Mouse (Mus musculus) thymus, adult 2 months (tissue): ENCODE results near the gene Tppp2. TPM values are rescaled to one million over a fixed set of nuclear protein-coding genes. Genes with fewer than 3 reads are reported as not detected.

Source experiments
- DNase-seq: peaks from one replicate; pipeline ENCODE4 v3.0.0; 2021
- H3K27ac ChIP-seq: fragments of 200-500 bp; 2 replicates; pipeline ENCODE4 v1.5.1; 2012; ENCODE audit warnings: low read length, control low read depth; ENCODE audit not compliant: control insufficient read depth, insufficient read depth
- H3K27me3 ChIP-seq: fragments of 200-500 bp; 2 replicates; pipeline ENCODE4 v1.6.1; 2012; ENCODE audit warnings: mild to moderate bottlenecking, low read length, moderate library complexity, mixed read lengths; ENCODE audit not compliant: control insufficient read depth, insufficient read depth
- H3K36me3 ChIP-seq: fragments of 200-500 bp; 2 replicates; pipeline ENCODE4 v1.6.1; 2012; ENCODE audit warnings: mild to moderate bottlenecking, low read length, moderate library complexity; ENCODE audit not compliant: control insufficient read depth, insufficient read depth
- H3K4me1 ChIP-seq: fragments of 200-500 bp; replicated peaks from 2 replicates; pipeline ENCODE4 v1.6.1; 2012; ENCODE audit warnings: low read length; ENCODE audit not compliant: control insufficient read depth, insufficient read depth
- H3K4me3 ChIP-seq: fragments of 200-500 bp; 2 replicates; pipeline ENCODE4 v1.5.1; 2012; ENCODE audit warnings: mild to moderate bottlenecking, low read length, control low read depth, moderate library complexity; ENCODE audit not compliant: control insufficient read depth, insufficient read depth
- CTCF ChIP-seq: fragments of 200-500 bp; IDR thresholded peaks from 2 replicates; pipeline ENCODE4 v1.5.1; 2012; ENCODE audit warnings: mild to moderate bottlenecking, control low read depth, low read length, moderate library complexity, borderline replicate concordance; ENCODE audit not compliant: control insufficient read depth, poor library complexity, insufficient read depth; ENCODE audit errors: extremely low read depth
- POLR2A ChIP-seq: fragments of 200-500 bp; IDR thresholded peaks from 2 replicates; pipeline ENCODE4 v1.6.1; 2012; ENCODE audit warnings: mild to moderate bottlenecking, low read length, control low read depth, moderate library complexity; ENCODE audit not compliant: control insufficient read depth, poor library complexity, insufficient read depth; ENCODE audit errors: extremely low read depth
- WGBS: fragments of 180-500 bp; shearing (Covaris S2); methylation state at CpG from one replicate; pipeline ENCODE4 v1.1.7; 2018; 5-methylcytosine and 5-hydroxymethylcytosine counted together
- polyA plus RNA-seq: library from polyadenylated mRNA; depleted of rRNA; stranded (reverse); fragments of >200 nt; gene quantifications from 2 replicates; pipeline ENCODE4 v1.2.3, GENCODE M21; 2012

Gene Tppp2
- polyA plus RNA-seq, 1 experiment: not detected

DNA sequence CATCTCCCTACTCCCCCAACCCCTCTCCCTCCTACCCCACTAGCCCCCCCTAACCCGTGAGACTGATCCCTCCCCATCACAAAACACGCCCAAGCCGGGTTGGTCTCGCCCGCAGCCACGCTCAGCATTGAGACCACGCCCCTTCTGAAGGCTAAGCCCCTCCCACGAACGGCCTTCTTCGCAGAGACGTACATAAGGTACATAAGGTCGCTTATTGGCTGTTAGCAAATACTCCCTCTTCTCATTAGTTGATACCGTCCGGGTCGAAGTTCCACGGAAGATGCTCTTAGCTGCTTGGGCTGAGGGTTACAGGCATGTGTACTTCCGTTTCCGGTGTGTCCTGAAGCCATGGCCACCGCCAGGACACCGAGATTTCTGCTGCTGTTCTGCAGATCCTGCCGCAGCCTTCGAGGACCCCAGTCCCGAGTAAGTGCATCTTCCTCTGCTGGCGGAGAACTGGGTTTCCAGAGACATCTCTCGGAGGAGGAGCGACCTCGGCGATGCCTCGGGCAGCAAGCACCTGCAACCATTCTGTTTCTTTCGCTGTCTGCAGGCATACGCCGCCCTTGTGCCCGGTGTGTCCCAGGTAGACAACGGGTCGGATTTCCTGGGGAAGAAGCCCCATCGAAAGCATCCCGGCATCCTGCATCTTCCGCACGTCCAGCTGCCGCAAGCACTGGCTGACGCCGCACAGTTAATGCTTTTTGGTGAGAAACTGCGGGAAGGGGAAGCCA is 33.5 kb upstream of the Tppp2 start, which contains the start of gene Mettl17:
Gene Mettl17, plus strand, starts transcription at position 245 of the 734 bp plus-strand sequence.
- Histone ChIP-seq H3K27ac (peak within 1 kb of the TSS; percentile 17; the same call in 1 of the 2 replicates), H3K4me1 (peaks cover 7% of the 10 kb centered on the region), H3K4me3 (peak within 1 kb of the TSS; percentile 81), H3K36me3 (peaks cover 11% of the 10 kb centered on the region), H3K27me3 (no peaks in the 10 kb centered on the region)
- TF ChIP-seq POLR2A (peak; percentile 55; the same call in 1 of the 2 replicates), CTCF (peak; percentile 53; the same call in 1 of the 2 replicates)
- under 1% methylated on average over 43 of the region's 43 CpGs for WGBS
- peak; percentile 95 for DNase-seq

DNA sequence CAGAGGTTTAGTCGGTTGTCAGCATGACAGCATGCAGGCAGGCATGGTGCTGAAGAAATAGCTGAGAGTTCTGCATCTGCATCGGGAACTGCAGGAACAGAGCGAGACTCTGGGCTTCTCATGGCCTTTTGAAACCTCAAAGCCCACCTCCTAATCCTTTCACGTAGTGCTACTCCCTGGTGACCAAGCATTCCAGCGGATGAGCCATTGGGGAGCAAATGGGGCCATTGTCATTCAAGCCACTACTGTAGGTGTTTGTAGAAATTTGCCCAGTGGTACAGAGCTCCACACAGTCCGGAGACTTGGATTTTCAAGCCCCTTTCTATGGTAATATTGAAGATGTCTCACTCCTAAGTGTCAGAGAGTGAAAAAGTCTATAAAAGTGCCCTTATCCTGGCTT is 32.2 kb upstream of the Tppp2 start:
- H3K27me3 ChIP-seq: no peaks in the 10 kb centered on the region
- H3K4me1 ChIP-seq: peaks cover 7% of the 10 kb centered on the region
- no peak for DNase-seq
- H3K27ac ChIP-seq: no peak overlapping the region
- H3K36me3 ChIP-seq: peaks cover 24% of the 10 kb centered on the region
- 90% methylated on average over 6 of the region's 6 CpGs for WGBS
- TF ChIP-seq POLR2A: no peak
- TF ChIP-seq CTCF: no peak
- H3K4me3 ChIP-seq: no peak overlapping the region

DNA sequence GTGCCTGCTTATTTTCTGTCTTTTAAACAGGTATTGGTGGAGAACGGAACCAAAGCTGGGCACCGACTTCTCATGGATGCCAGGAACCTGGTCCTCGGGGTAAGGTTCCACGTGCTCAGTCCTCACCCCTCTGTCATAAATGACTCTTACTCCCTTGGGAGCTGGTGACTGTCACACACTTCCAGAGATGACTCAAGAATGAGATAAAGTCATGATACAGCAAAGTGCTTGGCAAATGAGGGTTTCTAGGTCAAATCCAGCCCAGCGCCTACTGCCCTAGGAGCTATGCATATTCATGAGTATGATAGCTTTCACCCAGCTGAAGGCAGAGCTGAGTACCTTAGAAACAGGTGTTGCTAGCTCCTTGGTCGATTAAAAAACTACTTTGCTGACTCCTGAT is 28.4 kb upstream of the Tppp2 start:
- WGBS: 96% methylated on average over 6 of the region's 6 CpGs
- Histone ChIP-seq H3K27ac (no peak overlapping the region), H3K27me3 (no peaks in the 10 kb centered on the region), H3K4me3 (no peak overlapping the region), H3K36me3 (peaks cover 35% of the 10 kb centered on the region), H3K4me1 (peaks cover 11% of the 10 kb centered on the region)
- DNase-seq: no peak
- no peak for TF ChIP-seq POLR2A
- no peak for TF ChIP-seq CTCF

DNA sequence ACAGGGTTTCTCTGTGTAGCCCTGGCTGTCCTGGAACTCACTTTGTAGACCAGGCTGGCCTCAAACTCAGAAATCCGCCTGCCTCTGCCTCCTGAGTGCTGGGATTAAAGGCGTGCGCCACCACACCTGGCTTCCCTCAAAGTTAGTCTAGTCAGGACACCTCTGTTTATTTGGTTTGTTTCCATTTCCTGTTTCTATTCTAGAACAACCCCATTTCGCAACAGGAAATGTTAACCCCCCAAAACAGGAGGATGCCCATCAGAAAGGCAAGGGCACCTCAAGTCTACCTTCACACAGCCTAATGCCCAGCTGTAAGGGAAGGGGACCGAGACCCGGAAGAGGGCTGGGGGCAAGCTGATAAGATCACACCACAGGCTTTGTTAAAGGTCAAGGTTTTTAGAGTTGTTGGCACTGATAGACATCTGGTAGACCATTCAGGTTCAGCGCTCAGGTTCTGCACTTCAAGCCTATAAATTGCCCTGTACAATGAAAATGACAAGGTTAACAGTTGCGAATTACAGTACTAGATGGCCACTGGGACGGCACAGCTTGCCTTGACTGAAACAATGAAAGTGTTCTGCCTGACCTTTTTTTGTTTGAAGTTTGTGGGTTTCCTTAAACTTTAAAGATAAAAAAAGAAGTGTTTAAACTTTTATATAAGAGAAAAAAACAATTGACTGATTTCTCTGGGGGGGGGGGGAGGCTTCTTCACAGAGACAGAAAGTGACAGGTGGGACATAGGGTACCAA is 25.9 kb upstream of the Tppp2 start, which contains the start of gene Slc39a2:
Gene Slc39a2, plus strand, starts transcription at position 699 of the 749 bp plus-strand sequence.
- peaks cover 3% of the 10 kb centered on the region for H3K4me1 ChIP-seq
- peaks cover 35% of the 10 kb centered on the region for H3K36me3 ChIP-seq
- 78% methylated on average over 9 of the region's 9 CpGs for WGBS
- no peaks in the 10 kb centered on the region for H3K27me3 ChIP-seq
- TF ChIP-seq CTCF (no peak), POLR2A (no peak)
- H3K4me3 ChIP-seq: no peak within 1 kb of the TSS
- DNase-seq: no peak
- H3K27ac ChIP-seq: peak within 1 kb of the TSS; percentile 19; the same call in 1 of the 2 replicates

DNA sequence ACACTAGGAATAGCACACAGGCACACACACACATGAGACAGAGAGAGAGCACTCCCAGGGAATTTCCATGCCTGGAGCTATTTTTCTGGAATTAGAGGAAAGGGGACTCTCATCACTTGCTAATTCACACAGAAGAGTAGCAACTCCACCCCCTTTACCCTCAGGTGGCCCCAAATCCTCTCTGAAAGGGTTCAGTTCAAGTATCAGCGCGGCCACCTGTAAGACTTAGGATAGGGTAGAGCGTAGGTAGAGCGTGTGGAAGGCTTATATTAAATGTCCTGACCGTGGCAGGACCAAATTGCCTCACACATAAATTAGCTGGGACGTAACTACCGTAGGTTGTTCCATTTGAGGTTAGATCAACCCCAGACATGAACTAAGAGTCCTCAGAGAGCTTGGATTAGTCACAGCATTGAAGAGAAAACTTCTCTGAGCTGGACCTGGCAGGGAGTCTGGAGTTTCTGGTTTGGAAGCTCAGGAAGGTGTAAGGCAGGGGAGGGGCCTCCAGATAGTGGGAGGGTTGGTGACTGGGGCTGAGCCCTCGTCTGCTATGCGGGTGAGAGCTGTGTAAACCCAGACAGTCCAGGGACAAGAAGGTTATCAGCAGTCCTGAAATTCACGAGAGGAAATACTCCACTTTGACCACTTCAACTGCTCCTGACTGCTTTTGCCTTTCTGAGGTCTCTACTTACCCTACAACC is 25.0 kb upstream of the Tppp2 start:
- no peak for TF ChIP-seq POLR2A
- TF ChIP-seq CTCF: no peak
- 93% methylated on average over 10 of the region's 10 CpGs for WGBS
- Histone ChIP-seq H3K27me3 (no peaks in the 10 kb centered on the region), H3K27ac (no peak overlapping the region), H3K4me1 (peaks cover 3% of the 10 kb centered on the region), H3K36me3 (peaks cover 35% of the 10 kb centered on the region), H3K4me3 (no peak overlapping the region)
- no peak for DNase-seq

DNA sequence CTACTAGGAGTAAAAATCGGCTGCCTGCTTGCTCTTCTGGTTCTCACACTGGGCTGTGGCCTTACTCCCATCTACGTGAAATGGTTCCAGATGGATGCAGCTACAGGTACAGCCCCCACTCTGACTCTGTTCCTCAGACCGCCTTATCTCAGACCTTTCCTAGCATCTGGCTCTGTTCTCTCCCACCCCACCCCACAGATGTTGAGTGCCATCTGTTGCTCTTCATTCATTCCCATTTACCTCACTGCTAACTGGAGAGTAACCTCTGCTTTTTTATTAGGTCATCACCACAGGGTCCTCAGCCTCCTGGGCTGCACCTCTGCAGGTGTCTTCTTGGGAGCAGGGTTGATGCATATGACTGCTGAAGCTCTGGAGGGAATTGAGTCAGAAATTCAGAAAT is 24.4 kb upstream of the Tppp2 start:
- Histone ChIP-seq H3K4me1 (peaks cover 3% of the 10 kb centered on the region), H3K36me3 (peaks cover 32% of the 10 kb centered on the region), H3K4me3 (no peak overlapping the region), H3K27me3 (no peaks in the 10 kb centered on the region), H3K27ac (no peak overlapping the region)
- TF ChIP-seq CTCF (no peak), POLR2A (no peak)
- WGBS: 92% methylated on average over 3 of the region's 3 CpGs
- DNase-seq: no peak
